Mouse (Mus musculus): ENCODE data around the gene Prmt9.

DNA sequence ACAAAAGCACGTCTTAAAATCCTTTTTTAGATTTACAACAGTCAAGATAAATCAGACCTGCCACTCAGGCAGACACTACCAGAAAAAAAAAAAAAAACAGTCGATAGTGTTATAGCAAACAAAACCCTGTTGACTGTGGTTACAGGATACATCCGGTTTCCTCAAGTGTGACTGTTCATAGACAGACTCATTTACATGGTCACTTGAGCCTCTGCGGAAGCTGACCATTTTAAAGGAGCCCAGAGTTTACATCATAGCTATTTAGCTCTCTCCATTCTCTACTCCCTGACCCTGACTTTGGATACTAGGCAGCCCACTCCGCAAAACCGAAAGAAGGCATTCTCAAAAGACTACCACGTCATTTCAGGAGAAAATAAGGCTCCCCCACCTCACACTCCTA is 42.7 kb upstream of the Prmt9 start:
- TF ChIP-seq CTCF (IDR thresholded peaks at IDR 0.05; ENCODE audit: low read depth) (no peak), EP300 (IDR thresholded peaks at IDR 0.05; ENCODE audit: low read depth) (no peak)
